ENCODE assay signal across 8 mouse cellular contexts in genomic region chr9:20581175-20581634, GRCm38 (mm10). TPM values are rescaled to one million over a fixed set of nuclear protein-coding genes. Genes with fewer than 3 reads are reported as not detected.
A peak's percentile ranks its signal among the peaks of the same experiment; 100 is the strongest.
DNase-seq lines count a peak whose midpoint lies in the region; ATAC-seq lines count a peak whose summit lies in the region.

Gene Zfp846 (plus strand): TSS chr9:20581291.

- peak; percentile 95 for DNase-seq in T-cell, adult 2 months (ENCODE audit: low spot score)
- DNase-seq in cerebellum, postnatal 36 days: peak; percentile 100
- peak; percentile 100 for DNase-seq in frontal cortex, postnatal 36 days (ENCODE audit: low spot score in 2 of 2)
- peak; percentile 99 for DNase-seq in left cerebral cortex, adult 11 months (ENCODE audit: low spot score)
- peak; percentile 99 to 100 for DNase-seq in lung, postnatal 4 days
- peak; percentile 95 for DNase-seq in retina, postnatal 7 days (ENCODE audit: low read depth, low spot score)
- peak; percentile 97 for DNase-seq in urinary bladder, adult 2 months (ENCODE audit: low spot score)

- under 1% methylated on average over 29 of the region's 30 CpGs for WGBS in hindbrain, embryonic 15.5 days

- peak within 1 kb of the TSS; percentile 70 for H3K4me2 ChIP-seq in hindbrain, embryonic 15.5 days

- no peaks in the 10 kb centered on the region for H3K9me3 ChIP-seq in hindbrain, embryonic 15.5 days

- ATAC-seq in hindbrain, embryonic 15.5 days (ENCODE audit: low FRiP score, low read depth): peak; percentile 99

- peak within 1 kb of the TSS; percentile 88 for H3K4me3 ChIP-seq in hindbrain, embryonic 15.5 days

- peak within 1 kb of the TSS; percentile 82 for H3K9ac ChIP-seq in hindbrain, embryonic 15.5 days

- peak within 1 kb of the TSS; percentile 96 for H3K27ac ChIP-seq in hindbrain, embryonic 15.5 days (replicated peaks)

- H3K27me3 ChIP-seq in hindbrain, embryonic 15.5 days: peaks cover 18% of the 10 kb centered on the region

- peaks cover 2% of the 10 kb centered on the region; the same call in 1 of the 2 replicates for H3K36me3 ChIP-seq in hindbrain, embryonic 15.5 days

- H3K4me1 ChIP-seq in hindbrain, embryonic 15.5 days (replicated peaks): peaks cover 12% of the 10 kb centered on the region

RNA-seq across cellular contexts. Expression of gene Zfp846, which starts in this region (rescaled TPM):
- polyA plus RNA-seq in hindbrain, embryonic 15.5 days (2015; fragmentation: Nextera tagmentation; extraction: Ambion mirVana): 45.0 and 45.3 TPM in 2 replicates
- polyA plus RNA-seq in urinary bladder, adult 2 months (2012; rRNA removed): 6.9 TPM in 2 replicates

Comparison
In these comparisons a context has a peak if more than half of its experiments do, and no peak if none do; other contexts are left out.
1. Peak in every context shown above with its lines: DNase-seq, ATAC-seq, H3K4me3 ChIP-seq and H3K27ac ChIP-seq.